Mouse (Mus musculus) left cerebral cortex, postnatal 14 days (tissue): Measurements from ENCODE around the gene Rnf121. TPM values are rescaled to one million over a fixed set of nuclear protein-coding genes. Genes with fewer than 3 reads are reported as not detected.

ENCODE experiments used
- total RNA-seq, 2 experiments: library from RNA; stranded (reverse); gene quantifications; 2 replicates each; pipeline ENCODE4 v1.2.3; 2021

Gene Rnf121
- total RNA-seq, 2 experiments from 2014 or later = 38.4 to 49.9 TPM

Other genes starting within 250 kb of the Rnf121 start
- not detected for gene Phox2a, start 247.2 kb downstream of the Rnf121 start, total RNA-seq
- gene Inppl1, start 227.2 kb downstream of the Rnf121 start, total RNA-seq = 10 to 100 TPM; 23.0 to 27.3 TPM
- gene Folr2, start 208.3 kb downstream of the Rnf121 start, total RNA-seq = under 1 TPM; 0.76 to 0.83 TPM
- 10 to 100 TPM; 29.5 to 32.7 TPM for gene Anapc15, start 201.8 kb downstream of the Rnf121 start, total RNA-seq
- gene Folr1, start 194.7 kb downstream of the Rnf121 start, total RNA-seq = 1 to 10 TPM; 4.2 to 5.7 TPM
- gene Lamtor1, start 159.6 kb downstream of the Rnf121 start, total RNA-seq = 100 to 1,000 TPM; 102 TPM
- gene Tomt, start 159.1 kb downstream of the Rnf121 start, total RNA-seq = under 1 TPM in 1 of 2 experiments, not detected in 1; 0.11 TPM
- gene Lrrc51, start 131.6 kb downstream of the Rnf121 start, total RNA-seq = 1 to 10 TPM; 3.9 to 4.5 TPM
- 10 to 100 TPM; 58.5 to 60.8 TPM for gene Numa1, start 131.4 kb downstream of the Rnf121 start, total RNA-seq
- 1 to 10 TPM; 7.7 to 8.0 TPM for gene Il18bp, start 46.8 kb downstream of the Rnf121 start, total RNA-seq
- gene Xndc1, start within 50 bp of the Rnf121 start, total RNA-seq = 10 to 100 TPM; 20.4 to 22.5 TPM
- gene Xntrpc, start 244 bp upstream of the Rnf121 start, total RNA-seq = 1 to 10 TPM; 1.4 to 1.8 TPM
- gene Trpc2, start 17.6 kb upstream of the Rnf121 start, total RNA-seq = under 1 TPM; 0.74 to 0.77 TPM
- not detected for gene Art1, start 36.3 kb upstream of the Rnf121 start, total RNA-seq
- gene Art5, start 44.0 kb upstream of the Rnf121 start, total RNA-seq = not detected
- under 1 TPM; 0.18 to 0.55 TPM for gene Chrna10, start 51.4 kb upstream of the Rnf121 start, total RNA-seq
- gene Nup98, start 144.7 kb upstream of the Rnf121 start, total RNA-seq = 10 to 100 TPM; 32.2 to 37.2 TPM
- 10 to 100 TPM; 26.3 to 27.6 TPM for gene Pgap2, start 144.7 kb upstream of the Rnf121 start, total RNA-seq
- gene Rhog, start 190.6 kb upstream of the Rnf121 start, total RNA-seq = 10 to 100 TPM; 19.5 to 26.0 TPM
- 10 to 100 TPM; 84.7 to 88.7 TPM for gene Stim1, start 202.3 kb upstream of the Rnf121 start, total RNA-seq